Mouse (Mus musculus) brain, embryonic 14.5 days (tissue): ENCODE data around the gene Lancl1. TPM values are rescaled to one million over a fixed set of nuclear protein-coding genes. Genes with fewer than 3 reads are reported as not detected.
A peak's percentile ranks its signal among the peaks of the same experiment; 100 is the strongest.

Source experiments
- DNase-seq: peaks from one replicate; pipeline ENCODE4 v3.0.0-alpha.2; 2011; ENCODE audit warnings: low read depth
- CTCF ChIP-seq: fragments of 200-500 bp; IDR thresholded peaks from 2 replicates; pipeline ENCODE4 v1.5.1; 2012; ENCODE audit warnings: inconsistent platforms, mild to moderate bottlenecking, moderate library complexity, borderline replicate concordance; ENCODE audit not compliant: insufficient read depth, insufficient read length; ENCODE audit errors: extremely low read depth
- POLR2A ChIP-seq: fragments of 200-500 bp; IDR thresholded peaks from 2 replicates; pipeline ENCODE4 v1.6.1; 2012; ENCODE audit warnings: mild to moderate bottlenecking, inconsistent platforms, borderline replicate concordance; ENCODE audit not compliant: poor library complexity, insufficient read depth, insufficient read length, severe bottlenecking; ENCODE audit errors: extremely low read depth
- polyA plus RNA-seq: library from polyadenylated mRNA; depleted of rRNA; stranded (reverse); fragments of >200 nt; gene quantifications from 2 replicates; pipeline ENCODE4 v1.2.3, GENCODE M21; 2012

Lancl1 gene
- polyA plus RNA-seq, 1 experiment: 152 TPM

GRCm38 (mm10) chr1:67000484-67000883, 38.2 kb downstream of the Lancl1 start:
- DNase-seq: no peak
- no peak for TF ChIP-seq POLR2A
- TF ChIP-seq CTCF: no peak

GRCm38 (mm10) chr1:66998601-66999000, 40.1 kb downstream of the Lancl1 start:
- no peak for TF ChIP-seq CTCF
- no peak for DNase-seq

- no peak for TF ChIP-seq CTCF
- TF ChIP-seq POLR2A: no peak
- DNase-seq: no peak
Measured at GRCm38 (mm10) chr1:66998188-66998587, 40.5 kb downstream of the Lancl1 start.

GRCm38 (mm10) chr1:66996819-66997218, 41.9 kb downstream of the Lancl1 start:
- DNase-seq: no peak
- no peak for TF ChIP-seq POLR2A
- TF ChIP-seq CTCF: no peak

GRCm38 (mm10) chr1:66992764-66993163, 45.9 kb downstream of the Lancl1 start:
- TF ChIP-seq CTCF (0 out of 2 replicates have a peak, but pooled peaks have one; percentile 1), POLR2A (no peak)
- peak; percentile 70 for DNase-seq

- peak; percentile 53 for DNase-seq
Measured at GRCm38 (mm10) chr1:66987558-66988190, 51.0 kb downstream of the Lancl1 start.

GRCm38 (mm10) chr1:66985906-66986305, 52.8 kb downstream of the Lancl1 start:
- TF ChIP-seq CTCF: no peak
- TF ChIP-seq POLR2A: no peak

More at GRCm38 (mm10) chr1:66987558-66988190, 51.0 kb downstream of the Lancl1 start:
- TF ChIP-seq CTCF (no peak), POLR2A (no peak)

GRCm38 (mm10) chr1:66985129-66985698, 53.5 kb downstream of the Lancl1 start:
- DNase-seq: no peak
- TF ChIP-seq CTCF: no peak
- TF ChIP-seq POLR2A: no peak

More at GRCm38 (mm10) chr1:66985906-66986305, 52.8 kb downstream of the Lancl1 start:
- DNase-seq: no peak

- TF ChIP-seq POLR2A (no peak), CTCF (no peak)
- DNase-seq: no peak
Measured at GRCm38 (mm10) chr1:66980129-66980528, 58.5 kb downstream of the Lancl1 start.

GRCm38 (mm10) chr1:66975456-66975855, 63.2 kb downstream of the Lancl1 start:
- DNase-seq: peak; percentile 18
- TF ChIP-seq POLR2A: no peak
- no peak for TF ChIP-seq CTCF

- no peak for TF ChIP-seq CTCF
- TF ChIP-seq POLR2A: no peak
- no peak for DNase-seq
Measured at GRCm38 (mm10) chr1:66964857-66965256, 73.8 kb downstream of the Lancl1 start.

- no peak for TF ChIP-seq CTCF
Measured at GRCm38 (mm10) chr1:66960536-66961243, 78.0 kb downstream of the Lancl1 start.

GRCm38 (mm10) chr1:66957361-66957760, 81.3 kb downstream of the Lancl1 start:
- no peak for DNase-seq
- TF ChIP-seq CTCF (no peak), POLR2A (no peak)

More at GRCm38 (mm10) chr1:66960536-66961243, 78.0 kb downstream of the Lancl1 start:
- DNase-seq: peak; percentile 49
